Mouse (Mus musculus) neural tube, embryonic 15.5 days (tissue): ENCODE results near the gene Nos1ap. TPM values are rescaled to one million over a fixed set of nuclear protein-coding genes. Genes with fewer than 3 reads are reported as not detected.

Experiments
- ATAC-seq: fragments of 200-750 bp; cut with Nextera tagmentation; 2 replicates; pipeline ENCODE4 v1.8.0; 2017; ENCODE audit warnings: mild to moderate bottlenecking, moderate TSS enrichment, moderate library complexity; ENCODE audit not compliant: low FRiP score
- H3K27ac ChIP-seq: fragments of 300-500 bp; sonication (generic); replicated peaks from 2 replicates; pipeline ENCODE4 v1.5.1; 2015; ENCODE audit warnings: mild to moderate bottlenecking, inconsistent platforms
- H3K27me3 ChIP-seq: fragments of 300-500 bp; sonication (generic); replicated peaks from 2 replicates; pipeline ENCODE4 v1.6.1; 2015; ENCODE audit warnings: inconsistent platforms
- H3K36me3 ChIP-seq: fragments of 300-500 bp; sonication (generic); 2 replicates; pipeline ENCODE4 v1.6.1; 2015; ENCODE audit warnings: inconsistent platforms
- H3K4me1 ChIP-seq: fragments of 300-500 bp; sonication (generic); 2 replicates; pipeline ENCODE4 v1.6.1; 2015; ENCODE audit warnings: inconsistent platforms
- H3K4me2 ChIP-seq: fragments of 300-500 bp; sonication (generic); 2 replicates; pipeline ENCODE4 v1.6.1; 2015; ENCODE audit warnings: inconsistent platforms, mild to moderate bottlenecking, moderate library complexity
- H3K4me3 ChIP-seq: fragments of 300-500 bp; sonication (generic); replicated peaks from 2 replicates; pipeline ENCODE4 v1.5.1; 2015; ENCODE audit warnings: mild to moderate bottlenecking, inconsistent platforms
- H3K9ac ChIP-seq: fragments of 300-500 bp; sonication (generic); replicated peaks from 2 replicates; pipeline ENCODE4 v1.6.1; 2015; ENCODE audit warnings: mild to moderate bottlenecking, inconsistent platforms
- H3K9me3 ChIP-seq: fragments of 300-500 bp; sonication (generic); replicated peaks from 2 replicates; pipeline ENCODE4 v1.6.1; 2016; ENCODE audit warnings: inconsistent platforms
- WGBS: fragments of 180-500 bp; shearing (Covaris S2); methylation state at CpG from one replicate; pipeline ENCODE4 v1.1.7; 2015; ENCODE audit warnings: mixed read lengths; 5-methylcytosine and 5-hydroxymethylcytosine counted together
- polyA plus RNA-seq: library from polyadenylated mRNA; unstranded; fragments of >200 nt; fragmentation: Nextera tagmentation; extraction: Ambion mirVana; gene quantifications from 2 replicates; pipeline ENCODE4 v1.2.1, GENCODE M21; 2015

Nos1ap gene
- polyA plus RNA-seq, 1 experiment from 2014 or later = 18.9 TPM

GRCm38 (mm10) chr1:170499466-170499865 lies 90.2 kb downstream of the Nos1ap start:
- Histone ChIP-seq H3K36me3 (no peaks in the 10 kb centered on the region), H3K9ac (no peak overlapping the region), H3K27me3 (no peaks in the 10 kb centered on the region), H3K4me1 (peaks cover 25% of the 10 kb centered on the region), H3K9me3 (no peaks in the 10 kb centered on the region), H3K4me3 (no peak overlapping the region), H3K4me2 (no peak overlapping the region), H3K27ac (no peak overlapping the region)
- ATAC-seq = no peak
- WGBS = 74% methylated on average over 4 of the region's 4 CpGs

GRCm38 (mm10) chr1:170498645-170499044 lies 91.0 kb downstream of the Nos1ap start:
- Histone ChIP-seq H3K4me1 (peaks cover 16% of the 10 kb centered on the region), H3K9me3 (no peaks in the 10 kb centered on the region), H3K27ac (no peak overlapping the region), H3K9ac (no peak overlapping the region), H3K36me3 (no peaks in the 10 kb centered on the region), H3K4me3 (no peak overlapping the region), H3K27me3 (no peaks in the 10 kb centered on the region), H3K4me2 (no peak overlapping the region)
- no peak for ATAC-seq
- WGBS = 57% methylated on average over 4 of the region's 4 CpGs

DNA sequence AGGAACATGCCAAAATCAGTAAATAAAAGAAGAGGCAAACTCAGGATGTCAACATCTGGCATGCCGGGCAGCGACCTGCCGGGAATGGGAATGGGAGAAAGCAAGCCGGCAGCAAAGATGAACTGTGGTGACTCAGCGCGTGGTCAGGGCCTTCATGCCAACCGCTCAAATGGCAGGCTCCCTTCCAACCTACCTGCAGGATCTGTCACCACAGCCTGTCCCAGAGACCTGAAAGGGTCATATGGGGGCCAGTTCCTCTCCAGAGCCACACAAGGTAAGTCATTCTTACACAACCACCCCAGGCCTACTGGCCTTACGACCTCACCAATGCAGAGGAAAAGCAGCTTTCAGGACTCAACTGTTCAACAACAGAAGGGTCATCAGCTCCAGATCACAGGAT lies 93.4 kb downstream of the Nos1ap start:
- Histone ChIP-seq H3K4me1 (peaks cover 8% of the 10 kb centered on the region; the same call in 1 of the 2 replicates), H3K9me3 (no peaks in the 10 kb centered on the region), H3K27me3 (no peaks in the 10 kb centered on the region), H3K9ac (no peak overlapping the region), H3K27ac (no peak overlapping the region), H3K36me3 (no peaks in the 10 kb centered on the region), H3K4me2 (no peak overlapping the region), H3K4me3 (no peak overlapping the region)
- no peak for ATAC-seq
- WGBS = 83% methylated on average over 8 of the region's 8 CpGs

DNA sequence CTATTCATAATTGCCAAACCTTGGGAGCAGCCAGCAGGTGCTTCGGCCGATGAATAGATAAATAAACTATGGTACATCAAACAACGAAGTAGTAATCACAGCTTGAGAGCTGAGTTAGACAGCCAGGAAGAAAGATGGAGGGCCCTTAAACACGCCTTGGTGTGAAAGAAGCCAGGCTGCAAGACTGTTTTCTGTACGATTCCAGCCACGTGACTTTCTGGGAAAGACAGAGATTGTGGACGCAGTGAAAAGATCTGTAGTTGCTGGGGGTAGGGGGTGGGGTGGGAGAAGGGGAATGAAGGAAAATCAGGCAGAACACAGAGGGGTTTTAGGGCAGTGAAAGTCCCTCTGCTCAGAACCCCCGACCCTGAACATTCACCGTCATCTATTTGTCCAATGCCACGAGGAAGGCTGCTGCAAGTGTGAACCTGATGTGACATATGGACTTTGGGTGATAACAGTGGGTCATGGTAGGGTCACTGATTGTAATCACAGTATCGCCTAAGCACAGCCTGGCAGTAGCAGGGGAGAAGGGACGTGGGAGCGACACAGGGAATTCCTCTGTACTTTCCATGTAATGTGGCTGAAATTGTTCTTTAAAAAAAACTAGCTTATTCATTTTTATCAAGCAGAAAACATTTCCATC lies 94.0 kb downstream of the Nos1ap start:
- 45% methylated on average over 13 of the region's 13 CpGs for WGBS
- Histone ChIP-seq H3K4me3 (no peak overlapping the region), H3K4me2 (no peak overlapping the region), H3K4me1 (peaks cover 8% of the 10 kb centered on the region; the same call in 1 of the 2 replicates), H3K9me3 (no peaks in the 10 kb centered on the region), H3K9ac (no peak overlapping the region), H3K36me3 (no peaks in the 10 kb centered on the region), H3K27ac (no peak overlapping the region), H3K27me3 (no peaks in the 10 kb centered on the region)
- no peak for ATAC-seq

GRCm38 (mm10) chr1:170492527-170492926 lies 97.1 kb downstream of the Nos1ap start:
- H3K27ac ChIP-seq = no peak overlapping the region

DNA sequence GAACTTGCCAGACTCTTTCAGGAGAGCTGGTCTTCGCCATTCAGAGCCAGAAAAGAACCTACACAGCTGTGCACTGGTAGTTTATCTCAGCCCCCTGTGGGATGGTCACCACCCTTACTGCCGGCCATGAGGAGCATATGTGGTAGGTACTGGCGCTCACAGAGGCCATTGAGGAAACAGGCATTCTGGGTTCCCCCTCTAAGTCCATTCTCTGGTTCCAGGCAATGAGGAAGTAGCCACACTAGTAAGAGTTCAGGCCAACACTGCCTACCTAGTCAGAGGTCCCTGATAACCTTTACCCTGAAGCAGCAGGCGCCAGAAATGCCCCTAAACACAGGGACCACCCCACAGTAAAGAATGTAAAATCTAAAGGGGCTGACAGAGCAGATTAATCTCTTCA lies 97.6 kb downstream of the Nos1ap start:
- no peak for ATAC-seq
- H3K36me3 ChIP-seq = no peaks in the 10 kb centered on the region
- no peak overlapping the region for H3K9ac ChIP-seq
- WGBS = 82% methylated on average over 4 of the region's 4 CpGs
- H3K4me3 ChIP-seq = no peak overlapping the region
- no peak overlapping the region for H3K27ac ChIP-seq
- no peaks in the 10 kb centered on the region for H3K9me3 ChIP-seq
- H3K4me2 ChIP-seq = no peak overlapping the region
- H3K4me1 ChIP-seq = peaks cover 7% of the 10 kb centered on the region; the same call in 1 of the 2 replicates
- no peaks in the 10 kb centered on the region for H3K27me3 ChIP-seq

More at GRCm38 (mm10) chr1:170492527-170492926, 97.1 kb downstream of the Nos1ap start:
- WGBS = 59% methylated on average over 2 of the region's 2 CpGs
- H3K36me3 ChIP-seq = no peaks in the 10 kb centered on the region
- H3K27me3 ChIP-seq = no peaks in the 10 kb centered on the region
- H3K4me2 ChIP-seq = no peak overlapping the region
- no peak overlapping the region for H3K4me3 ChIP-seq
- no peak overlapping the region for H3K9ac ChIP-seq
- ATAC-seq = no peak
- H3K9me3 ChIP-seq = no peaks in the 10 kb centered on the region
- peaks cover 3% of the 10 kb centered on the region; the same call in 1 of the 2 replicates for H3K4me1 ChIP-seq

GRCm38 (mm10) chr1:170489936-170490335 lies 99.7 kb downstream of the Nos1ap start:
- peaks cover 13% of the 10 kb centered on the region; the same call in 1 of the 2 replicates for H3K4me1 ChIP-seq
- H3K9ac ChIP-seq = no peak overlapping the region
- H3K9me3 ChIP-seq = no peaks in the 10 kb centered on the region
- 93% methylated on average over 7 of the region's 7 CpGs for WGBS
- no peak overlapping the region for H3K4me2 ChIP-seq
- ATAC-seq = no peak
- no peak overlapping the region for H3K4me3 ChIP-seq
- H3K27ac ChIP-seq = no peak overlapping the region
- H3K36me3 ChIP-seq = no peaks in the 10 kb centered on the region
- H3K27me3 ChIP-seq = no peaks in the 10 kb centered on the region

- no peak overlapping the region for H3K4me2 ChIP-seq
Observed at GRCm38 (mm10) chr1:170489450-170489849, 100.2 kb downstream of the Nos1ap start.

DNA sequence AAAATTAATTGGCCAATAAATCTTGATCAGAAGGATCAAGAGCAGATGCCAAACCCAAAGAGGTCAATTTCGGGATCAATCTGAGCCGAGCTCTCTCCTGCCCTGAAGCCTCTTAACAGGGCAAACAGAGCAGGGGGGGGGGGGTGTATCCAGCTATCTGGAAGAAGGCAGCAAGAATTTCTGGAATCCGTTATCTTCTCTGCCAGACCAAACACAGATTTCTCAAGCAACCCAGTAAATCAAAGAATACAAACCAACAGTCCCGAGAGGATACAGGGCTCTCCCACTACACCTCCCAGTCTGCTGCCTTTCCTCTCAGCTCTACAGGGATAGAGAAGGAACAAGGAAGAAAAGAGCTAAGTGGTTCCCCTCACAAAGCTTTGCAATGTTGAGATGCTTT lies 104.5 kb downstream of the Nos1ap start:
- Histone ChIP-seq H3K4me3 (no peak overlapping the region), H3K27ac (0 out of 2 replicates have a peak overlapping the region, but pooled peaks have one; percentile 15)
- WGBS = 41% methylated on average over 4 of the region's 4 CpGs

More at GRCm38 (mm10) chr1:170489450-170489849, 100.2 kb downstream of the Nos1ap start:
- H3K27me3 ChIP-seq = no peaks in the 10 kb centered on the region
- peaks cover 13% of the 10 kb centered on the region; the same call in 1 of the 2 replicates for H3K4me1 ChIP-seq
- no peak overlapping the region for H3K4me3 ChIP-seq
- no peak overlapping the region for H3K27ac ChIP-seq
- no peak overlapping the region for H3K9ac ChIP-seq
- ATAC-seq = no peak
- 87% methylated on average over 6 of the region's 6 CpGs for WGBS
- no peaks in the 10 kb centered on the region for H3K9me3 ChIP-seq
- H3K36me3 ChIP-seq = no peaks in the 10 kb centered on the region

GRCm38 (mm10) chr1:170482236-170482905 lies 107.3 kb downstream of the Nos1ap start:
- H3K27me3 ChIP-seq = no peaks in the 10 kb centered on the region
- 82% methylated on average over 7 of the region's 8 CpGs for WGBS

More for the DNA sequence above, 104.5 kb downstream of the Nos1ap start:
- Histone ChIP-seq H3K27me3 (no peaks in the 10 kb centered on the region), H3K4me1 (0 out of 2 replicates have a peak, but pooled peaks cover 14% of the 10 kb centered on the region), H3K9ac (no peak overlapping the region), H3K4me2 (no peak overlapping the region), H3K36me3 (no peaks in the 10 kb centered on the region), H3K9me3 (no peaks in the 10 kb centered on the region)
- no peak for ATAC-seq

DNA sequence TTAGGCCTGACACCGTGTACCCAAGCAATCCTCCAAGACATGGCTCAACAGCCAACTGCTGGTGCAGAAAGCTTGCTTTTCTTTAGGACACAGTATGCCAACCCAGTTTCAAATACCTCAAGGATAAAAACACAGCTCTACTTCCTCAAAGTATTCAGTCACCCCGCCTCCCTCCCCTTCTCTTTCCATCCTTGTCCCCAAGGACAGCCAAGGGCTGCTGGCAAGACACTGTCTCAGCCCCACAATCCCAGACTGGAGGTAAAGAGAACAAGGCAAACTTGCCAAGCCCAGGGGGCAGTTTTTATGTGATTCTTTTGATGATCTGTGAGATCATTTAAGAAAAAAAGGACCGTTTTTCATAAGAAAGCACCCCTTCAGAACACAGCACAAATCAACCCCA lies 108.6 kb downstream of the Nos1ap start:
- 71% methylated on average over 3 of the region's 3 CpGs for WGBS
- no peaks in the 10 kb centered on the region for H3K9me3 ChIP-seq
- H3K9ac ChIP-seq = no peak overlapping the region
- H3K4me2 ChIP-seq = no peak overlapping the region
- H3K27ac ChIP-seq = no peak overlapping the region; the same call in 1 of the 2 replicates
- no peaks in the 10 kb centered on the region for H3K27me3 ChIP-seq
- no peaks in the 10 kb centered on the region for H3K36me3 ChIP-seq
- H3K4me3 ChIP-seq = no peak overlapping the region
- peaks cover 30% of the 10 kb centered on the region for H3K4me1 ChIP-seq
- ATAC-seq = no peak

More at GRCm38 (mm10) chr1:170482236-170482905, 107.3 kb downstream of the Nos1ap start:
- H3K36me3 ChIP-seq = no peaks in the 10 kb centered on the region
- ATAC-seq = no peak
- H3K9me3 ChIP-seq = no peaks in the 10 kb centered on the region
- no peak overlapping the region for H3K27ac ChIP-seq
- no peak overlapping the region for H3K4me2 ChIP-seq
- peaks cover 27% of the 10 kb centered on the region for H3K4me1 ChIP-seq
- H3K9ac ChIP-seq = no peak overlapping the region
- H3K4me3 ChIP-seq = no peak overlapping the region

DNA sequence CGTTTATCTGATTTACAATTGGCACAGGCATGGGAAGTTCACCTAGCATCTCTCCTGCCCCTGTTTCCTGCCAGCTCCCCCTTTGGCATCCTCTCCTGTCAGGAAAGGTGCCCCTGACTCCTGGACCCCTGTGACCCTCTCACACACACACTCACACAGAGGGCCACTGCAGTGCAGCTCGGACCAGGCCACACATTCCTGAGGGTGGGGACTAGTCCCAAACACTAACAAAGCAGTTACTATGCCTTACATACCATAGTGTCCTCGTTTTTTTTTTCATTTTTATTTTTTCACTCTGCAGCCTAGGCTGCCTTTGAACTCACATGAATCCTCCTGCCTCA lies 110.2 kb downstream of the Nos1ap start:
- Histone ChIP-seq H3K27me3 (no peaks in the 10 kb centered on the region), H3K4me3 (no peak overlapping the region), H3K4me2 (no peak overlapping the region), H3K4me1 (peaks cover 24% of the 10 kb centered on the region), H3K9me3 (no peaks in the 10 kb centered on the region), H3K9ac (no peak overlapping the region), H3K27ac (no peak overlapping the region), H3K36me3 (no peaks in the 10 kb centered on the region)
- ATAC-seq = no peak
- WGBS = 36% methylated on average over 3 of the region's 3 CpGs
